Mouse (Mus musculus) urinary bladder, postnatal 4 days (tissue): ENCODE data around the gene Hesx1.
A peak's percentile ranks its signal among the peaks of the same experiment; 100 is the strongest.

ENCODE experiments used
- DNase-seq, 2 experiments: peaks; one replicate each; pipeline ENCODE4 v3.0.0; 2021 to 2022; ENCODE audit warnings: low spot score in 2 of 2

Hesx1 gene

GRCm38 (mm10) chr14:27013658-27014057, 19.4 kb downstream of the Hesx1 start:
- no peak for DNase-seq

GRCm38 (mm10) chr14:27017936-27018335, 23.7 kb downstream of the Hesx1 start:
- no peak for DNase-seq

- peak in 1 of 2 experiments; percentile 58 for DNase-seq
Observed at GRCm38 (mm10) chr14:27019850-27020249, 25.6 kb downstream of the Hesx1 start.

- DNase-seq, result peak in 1 of 2 experiments; percentile 75
Observed at GRCm38 (mm10) chr14:27022876-27023275, 28.7 kb downstream of the Hesx1 start.

- DNase-seq, result no peak
Observed at GRCm38 (mm10) chr14:27024664-27025063, 30.4 kb downstream of the Hesx1 start.

- no peak for DNase-seq
Observed at GRCm38 (mm10) chr14:27029771-27030173, 35.6 kb downstream of the Hesx1 start.

- DNase-seq, result peak; percentile 38 to 82
Observed at GRCm38 (mm10) chr14:27031142-27031541, 36.9 kb downstream of the Hesx1 start.

- no peak for DNase-seq
Observed at GRCm38 (mm10) chr14:27037513-27037912, 43.3 kb downstream of the Hesx1 start.

GRCm38 (mm10) chr14:27038783-27039182, 44.6 kb downstream of the Hesx1 start, which contains the start of gene Il17rd:
Gene Il17rd (plus strand): TSS chr14:27038941.
- peak; percentile 89 to 90 for DNase-seq

- DNase-seq, result peak; percentile 45 to 65
Observed at GRCm38 (mm10) chr14:27039281-27040248, 45.3 kb downstream of the Hesx1 start.

- DNase-seq, result no peak
Observed at GRCm38 (mm10) chr14:27040451-27040850, 46.2 kb downstream of the Hesx1 start.

GRCm38 (mm10) chr14:27042280-27042983, 48.2 kb downstream of the Hesx1 start:
- DNase-seq, result no peak

- DNase-seq, result peak in 1 of 2 experiments; percentile 38
Observed at GRCm38 (mm10) chr14:27043416-27043815, 49.2 kb downstream of the Hesx1 start.

GRCm38 (mm10) chr14:27044221-27044966, 50.2 kb downstream of the Hesx1 start:
- peak in 1 of 2 experiments; percentile 45 for DNase-seq

- no peak for DNase-seq
Observed at GRCm38 (mm10) chr14:27044967-27045361, 50.7 kb downstream of the Hesx1 start.

- no peak for DNase-seq
Observed at GRCm38 (mm10) chr14:27048231-27048956, 54.2 kb downstream of the Hesx1 start.

- DNase-seq, result no peak
Observed at GRCm38 (mm10) chr14:27050043-27050442, 55.8 kb downstream of the Hesx1 start.

- DNase-seq, result no peak
Observed at GRCm38 (mm10) chr14:27050560-27051510, 56.6 kb downstream of the Hesx1 start.

- DNase-seq, result no peak
Observed at GRCm38 (mm10) chr14:27051511-27051895, 57.3 kb downstream of the Hesx1 start.
